Mouse (Mus musculus): ENCODE results near the gene Tmx1.

The Tmx1 gene

DNA sequence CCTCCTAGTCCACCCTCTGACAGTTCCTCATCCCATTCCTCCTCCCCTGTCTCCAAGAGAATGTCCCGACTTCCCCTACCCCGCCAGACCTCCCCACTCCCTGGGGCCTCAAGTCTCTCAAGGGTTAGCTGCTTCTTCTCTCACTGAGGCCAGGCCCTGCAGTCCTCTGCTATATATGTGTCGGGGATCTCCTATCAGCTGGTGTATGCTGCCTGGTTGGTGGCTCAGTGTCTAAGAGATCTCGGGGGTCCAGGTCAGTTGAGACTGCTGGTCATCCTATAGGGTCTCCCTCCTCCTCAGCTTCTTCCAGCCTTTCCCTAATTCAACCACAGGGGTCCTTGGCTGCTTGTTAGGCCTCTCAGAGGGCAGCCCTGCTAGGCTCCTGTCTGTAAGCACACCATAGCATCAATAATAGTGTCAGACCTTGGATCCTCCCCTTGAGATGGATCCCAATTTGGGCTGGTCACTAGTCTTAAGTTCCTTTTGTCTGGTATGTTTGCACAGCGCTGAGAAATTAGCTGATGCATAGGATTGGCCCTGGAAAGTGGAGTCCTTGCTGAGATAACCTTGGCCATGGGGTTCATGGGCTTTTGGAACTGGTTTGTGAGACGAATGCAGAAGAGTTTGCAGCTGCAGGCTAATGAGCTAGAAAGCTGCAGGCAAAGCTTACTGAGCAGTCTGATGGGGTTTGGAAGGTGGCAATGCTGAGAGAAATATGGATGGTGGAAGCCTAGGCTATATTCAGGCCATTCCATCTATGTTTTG, 34.0 kb downstream of the Tmx1 start:
- DNase-seq (ENCODE audit: low spot score), result no peak

DNA sequence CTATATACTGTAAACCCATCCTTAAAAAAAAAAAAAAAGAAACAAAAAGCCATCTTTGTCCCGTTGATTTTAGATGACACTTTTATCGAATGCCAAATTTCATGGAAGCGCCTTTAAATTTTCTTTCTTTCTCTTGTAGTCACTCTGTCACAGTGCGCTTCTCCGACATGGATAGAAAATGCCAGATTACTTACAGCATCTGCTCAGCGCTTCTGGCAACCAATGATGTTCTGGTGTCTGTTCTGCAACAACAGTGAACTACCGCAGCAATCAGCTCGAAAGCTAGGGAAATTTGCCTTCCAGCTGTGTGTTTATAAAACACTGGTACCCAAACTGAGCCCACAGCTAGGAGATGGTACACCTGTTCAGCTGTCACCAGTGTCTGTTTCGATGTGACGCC, 39.5 kb downstream of the Tmx1 start:
- no peak for DNase-seq (ENCODE audit: low spot score)

DNA sequence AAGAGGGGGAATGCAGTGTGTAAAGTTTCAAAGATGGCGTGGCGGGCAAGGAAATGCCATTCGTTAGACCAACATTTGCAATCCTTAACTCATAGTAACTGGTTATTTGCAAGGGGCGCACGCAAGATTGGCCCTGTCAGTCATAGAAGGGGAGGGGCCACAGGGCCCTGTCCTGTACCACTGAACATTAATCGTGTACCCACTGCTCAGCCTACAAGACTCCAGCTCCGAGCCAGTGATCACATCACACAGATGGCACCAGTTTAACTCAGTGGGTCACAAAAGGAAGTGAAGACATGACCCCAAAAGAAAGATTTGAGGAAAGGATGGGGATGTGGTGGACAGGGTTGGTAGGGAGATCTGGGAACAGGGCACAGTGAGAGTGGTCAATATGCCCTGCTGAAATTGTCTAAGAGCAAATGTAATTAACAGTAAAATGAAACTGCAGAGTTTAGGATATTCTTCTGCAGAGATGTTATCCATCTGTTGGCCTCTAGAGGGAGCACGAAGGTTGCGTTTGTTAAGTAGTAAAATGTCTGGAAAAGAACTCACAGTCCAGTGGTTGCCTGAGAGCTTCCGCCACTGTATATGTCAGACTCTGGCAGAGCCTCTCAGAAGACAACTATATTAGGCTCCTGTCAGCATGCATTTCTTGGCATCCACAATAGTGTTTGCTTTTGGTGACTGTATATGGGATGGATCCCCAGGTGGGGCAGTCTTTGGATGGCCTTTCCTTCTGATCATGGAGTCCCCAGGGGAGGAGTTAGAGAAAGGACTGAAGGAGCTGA, 41.8 kb downstream of the Tmx1 start:
- peak; percentile 72 for DNase-seq (ENCODE audit: low spot score)

- peak; percentile 42 for DNase-seq (ENCODE audit: low spot score)
Measured at GRCm38 (mm10) chr12:70495282-70495922, 42.5 kb downstream of the Tmx1 start.

GRCm38 (mm10) chr12:70498091-70498490, 45.2 kb downstream of the Tmx1 start:
- DNase-seq (ENCODE audit: low spot score), result no peak

GRCm38 (mm10) chr12:70505971-70506370, 53.1 kb downstream of the Tmx1 start:
- DNase-seq (ENCODE audit: low spot score), result no peak

GRCm38 (mm10) chr12:70512023-70512422, 59.1 kb downstream of the Tmx1 start:
- no peak for DNase-seq (ENCODE audit: low spot score)

DNA sequence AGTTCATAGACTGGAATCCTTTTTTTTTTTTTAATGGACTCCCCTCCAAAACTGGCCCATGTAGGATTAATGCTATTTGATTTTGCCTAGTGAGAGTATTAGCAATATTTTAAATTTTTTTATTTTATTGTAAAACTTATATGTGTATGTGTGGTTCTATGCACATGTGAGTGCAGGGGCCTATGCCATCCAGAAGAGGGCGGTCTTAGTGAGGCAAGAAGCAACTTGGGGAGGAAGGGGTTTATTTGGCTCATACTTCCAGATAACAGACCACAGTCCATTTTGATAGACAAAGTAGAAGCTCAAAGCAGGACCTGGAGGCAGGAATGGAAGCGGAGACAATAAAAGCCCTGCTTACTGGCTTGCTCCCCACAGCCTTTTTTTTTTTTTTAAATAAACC, 59.5 kb downstream of the Tmx1 start:
- no peak for DNase-seq (ENCODE audit: low spot score)
